Mouse (Mus musculus): ENCODE measurements around the gene Zfp428. TPM values are rescaled to one million over a fixed set of nuclear protein-coding genes. Genes with fewer than 3 reads are reported as not detected.
A peak's percentile ranks its signal among the peaks of the same experiment; 100 is the strongest.

Zfp428 gene
- total RNA-seq, 2 experiments from 2014 or later = 11.4 to 11.6 TPM

- no peak for DNase-seq
These were observed 45.4 kb downstream of the Zfp428 start for GRCm38 (mm10) chr7:24551985-24552759.

- DNase-seq = no peak
These were observed 49.0 kb downstream of the Zfp428 start for GRCm38 (mm10) chr7:24555786-24556185.

- no peak for DNase-seq
These were observed 54.6 kb downstream of the Zfp428 start for GRCm38 (mm10) chr7:24561450-24561849.

GRCm38 (mm10) chr7:24563191-24563836 is 56.5 kb downstream of the Zfp428 start:
- no peak for DNase-seq

- no peak for DNase-seq
These were observed 57.0 kb downstream of the Zfp428 start for GRCm38 (mm10) chr7:24563837-24564206.

- DNase-seq = peak; percentile 87
These were observed 57.9 kb downstream of the Zfp428 start for GRCm38 (mm10) chr7:24564607-24565265.

Other genes starting within 250 kb of the Zfp428 start
- gene Zfp93, start 236.6 kb upstream of the Zfp428 start, total RNA-seq (2021) = 1 to 10 TPM; 2.9 to 4.2 TPM
- gene Zfp61, start 205.8 kb upstream of the Zfp428 start, total RNA-seq (2021) = 1 to 10 TPM; 4.2 to 5.6 TPM
- 1 to 10 TPM; 2.1 to 4.0 TPM for gene Zfp94, start 190.3 kb upstream of the Zfp428 start, total RNA-seq (2021)
- not detected for gene Tescl, start 173.1 kb upstream of the Zfp428 start, total RNA-seq (2021)
- gene Lypd5, start 157.8 kb upstream of the Zfp428 start, total RNA-seq (2021) = not detected
- 1 to 10 TPM in 1 of 2 experiments, under 1 TPM in 1; 0.14 to 1.8 TPM for gene Kcnn4, start 136.7 kb upstream of the Zfp428 start, total RNA-seq (2021)
- 10 to 100 TPM; 15.4 to 17.1 TPM for gene Smg9, start 107.4 kb upstream of the Zfp428 start, total RNA-seq (2021)
- under 1 TPM in 1 of 2 experiments, not detected in 1; 0.21 TPM for gene Irgc1, start 54.7 kb upstream of the Zfp428 start, total RNA-seq (2021)
- gene Plaur, start 44.5 kb upstream of the Zfp428 start, total RNA-seq (2021) = 1 to 10 TPM; 2.0 to 3.0 TPM
- gene Cadm4, start 25.0 kb upstream of the Zfp428 start, total RNA-seq (2021) = 10 to 100 TPM; 14.7 to 17.4 TPM
- not detected for gene AC161166.1, start 5.4 kb downstream of the Zfp428 start, total RNA-seq (2021)
- 10 to 100 TPM; 12.8 to 15.3 TPM for gene Irgq, start 23.7 kb downstream of the Zfp428 start, total RNA-seq (2021)
- not detected for gene Pinlyp, start 39.1 kb downstream of the Zfp428 start, total RNA-seq (2021)
- gene Xrcc1, start 39.3 kb downstream of the Zfp428 start, total RNA-seq (2021) = 10 to 100 TPM; 22.5 to 26.3 TPM
- gene Ethe1, start 80.5 kb downstream of the Zfp428 start, total RNA-seq (2021) = 10 to 100 TPM in 1 of 2 experiments, 1 to 10 TPM in 1; 9.4 to 10.0 TPM
- gene Zfp575, start 80.6 kb downstream of the Zfp428 start, total RNA-seq (2021) = under 1 TPM; 0.59 to 0.95 TPM
- gene Phldb3, start 103.8 kb downstream of the Zfp428 start, total RNA-seq (2021) = under 1 TPM; 0.77 to 0.80 TPM
- not detected for gene Lypd3, start 129.5 kb downstream of the Zfp428 start, total RNA-seq (2021)
- not detected for gene Tex101, start 169.7 kb downstream of the Zfp428 start, total RNA-seq (2021)
- gene BC049730, start 202.2 kb downstream of the Zfp428 start, total RNA-seq (2021) = not detected
- not detected for gene Gm4763, start 219.9 kb downstream of the Zfp428 start, total RNA-seq (2021)